Mouse (Mus musculus): ENCODE results near the gene Ikzf2. TPM values are rescaled to one million over a fixed set of nuclear protein-coding genes. Genes with fewer than 3 reads are reported as not detected.

Ikzf2 gene
- polyA plus RNA-seq, 1 experiment from 2014 or later = 5.0 TPM

DNA sequence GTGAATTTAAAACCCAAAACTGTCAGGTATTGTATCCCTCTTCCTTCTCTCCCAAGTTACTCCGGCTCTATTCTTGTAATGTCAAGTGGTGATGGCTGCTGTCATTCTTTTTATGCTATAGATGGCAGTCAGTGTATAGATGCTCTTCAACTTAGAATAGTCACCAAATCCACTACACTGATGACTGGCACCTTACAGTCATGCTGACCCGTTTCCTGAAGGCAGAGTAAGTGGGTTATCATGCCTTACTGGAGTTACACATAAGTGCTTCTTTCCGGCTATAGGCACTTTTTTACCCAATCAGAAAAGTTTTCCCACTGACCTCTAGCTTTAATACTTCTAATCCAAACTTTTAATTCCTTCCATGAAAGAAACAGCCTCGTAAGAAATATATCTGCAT is 6.5 kb downstream of the Ikzf2 start:
- H3K4me3 ChIP-seq (replicated peaks; ENCODE audit: low read length) = no peak overlapping the region
- WGBS = 87% methylated on average over 4 of the region's 4 CpGs
- no peaks in the 10 kb centered on the region for H3K36me3 ChIP-seq (ENCODE audit: control insufficient read depth, insufficient read depth)
- no peaks in the 10 kb centered on the region for H3K9me3 ChIP-seq (ENCODE audit: control insufficient read depth, low read length)
- H3K27me3 ChIP-seq (replicated peaks; ENCODE audit: control insufficient read depth, insufficient read depth, low read length) = no peaks in the 10 kb centered on the region
- H3K9ac ChIP-seq (replicated peaks; ENCODE audit: low read depth, low read length) = no peak overlapping the region
- no peak for ATAC-seq
- H3K4me2 ChIP-seq (ENCODE audit: low read length) = no peak overlapping the region
- H3K27ac ChIP-seq (ENCODE audit: low read length) = no peak overlapping the region
- peaks cover 7% of the 10 kb centered on the region for H3K4me1 ChIP-seq (replicated peaks; ENCODE audit: control insufficient read depth, insufficient read depth, low read length)

- no peaks in the 10 kb centered on the region for H3K9me3 ChIP-seq (ENCODE audit: control insufficient read depth, low read length)
- no peaks in the 10 kb centered on the region for H3K27me3 ChIP-seq (replicated peaks; ENCODE audit: control insufficient read depth, insufficient read depth, low read length)
- no peak overlapping the region for H3K4me2 ChIP-seq (ENCODE audit: low read length)
- no peak overlapping the region for H3K27ac ChIP-seq (ENCODE audit: low read length)
- no peaks in the 10 kb centered on the region for H3K36me3 ChIP-seq (ENCODE audit: control insufficient read depth, insufficient read depth)
- 93% methylated on average over 10 of the region's 10 CpGs for WGBS
- ATAC-seq = no peak
- H3K4me3 ChIP-seq (replicated peaks; ENCODE audit: low read length) = no peak overlapping the region
- H3K9ac ChIP-seq (replicated peaks; ENCODE audit: low read depth, low read length) = no peak overlapping the region
- H3K4me1 ChIP-seq (replicated peaks; ENCODE audit: control insufficient read depth, insufficient read depth, low read length) = no peaks in the 10 kb centered on the region
Measured at GRCm38 (mm10) chr1:69669897-69670404, 17.1 kb downstream of the Ikzf2 start.

DNA sequence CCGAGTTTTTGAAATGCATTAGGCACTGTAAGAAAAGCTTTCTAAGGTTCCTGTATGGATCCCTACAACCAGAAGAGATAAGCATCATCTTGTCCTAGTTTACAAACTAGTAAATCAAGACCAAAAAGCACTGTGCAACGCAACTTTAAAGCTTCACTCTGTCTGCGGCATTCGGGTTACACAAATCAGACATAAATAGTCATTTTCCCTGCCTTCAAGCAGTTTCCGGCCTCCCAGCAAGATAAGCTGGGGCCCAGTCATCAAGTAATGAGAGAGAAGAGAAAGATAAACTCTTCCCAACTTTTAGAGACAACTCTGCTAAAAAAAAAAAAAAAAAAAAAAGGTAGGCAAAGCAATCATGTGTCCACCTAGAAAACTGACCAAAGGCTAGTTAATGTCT is 19.6 kb downstream of the Ikzf2 start:
- Histone ChIP-seq H3K27ac (ENCODE audit: low read length) (no peak overlapping the region), H3K4me1 (replicated peaks; ENCODE audit: control insufficient read depth, insufficient read depth, low read length) (no peaks in the 10 kb centered on the region), H3K27me3 (replicated peaks; ENCODE audit: control insufficient read depth, insufficient read depth, low read length) (no peaks in the 10 kb centered on the region), H3K9me3 (ENCODE audit: control insufficient read depth, low read length) (no peaks in the 10 kb centered on the region), H3K9ac (replicated peaks; ENCODE audit: low read depth, low read length) (no peak overlapping the region), H3K36me3 (ENCODE audit: control insufficient read depth, insufficient read depth) (no peaks in the 10 kb centered on the region), H3K4me3 (replicated peaks; ENCODE audit: low read length) (no peak overlapping the region), H3K4me2 (ENCODE audit: low read length) (no peak overlapping the region)
- 94% methylated on average over 5 of the region's 5 CpGs for WGBS
- no peak for ATAC-seq

- Histone ChIP-seq H3K4me2 (ENCODE audit: low read length) (no peak overlapping the region), H3K27me3 (replicated peaks; ENCODE audit: control insufficient read depth, insufficient read depth, low read length) (no peaks in the 10 kb centered on the region), H3K36me3 (ENCODE audit: control insufficient read depth, insufficient read depth) (no peaks in the 10 kb centered on the region), H3K9me3 (ENCODE audit: control insufficient read depth, low read length) (no peaks in the 10 kb centered on the region), H3K27ac (ENCODE audit: low read length) (no peak overlapping the region), H3K9ac (replicated peaks; ENCODE audit: low read depth, low read length) (no peak overlapping the region), H3K4me1 (replicated peaks; ENCODE audit: control insufficient read depth, insufficient read depth, low read length) (no peaks in the 10 kb centered on the region), H3K4me3 (replicated peaks; ENCODE audit: low read length) (no peak overlapping the region)
- no peak for ATAC-seq
- WGBS = 85% methylated on average over 2 of the region's 2 CpGs
Measured at GRCm38 (mm10) chr1:69659779-69660178, 27.3 kb downstream of the Ikzf2 start.

- 31% methylated on average over 6 of the region's 6 CpGs for WGBS
- ATAC-seq = no peak
- H3K4me1 ChIP-seq (replicated peaks; ENCODE audit: control insufficient read depth, insufficient read depth, low read length) = no peaks in the 10 kb centered on the region
- H3K9me3 ChIP-seq (ENCODE audit: control insufficient read depth, low read length) = no peaks in the 10 kb centered on the region
- no peak overlapping the region for H3K27ac ChIP-seq (ENCODE audit: low read length)
- no peaks in the 10 kb centered on the region for H3K27me3 ChIP-seq (replicated peaks; ENCODE audit: control insufficient read depth, insufficient read depth, low read length)
- H3K4me3 ChIP-seq (replicated peaks; ENCODE audit: low read length) = no peak overlapping the region
- H3K36me3 ChIP-seq (ENCODE audit: control insufficient read depth, insufficient read depth) = no peaks in the 10 kb centered on the region
- no peak overlapping the region for H3K4me2 ChIP-seq (ENCODE audit: low read length)
- no peak overlapping the region for H3K9ac ChIP-seq (replicated peaks; ENCODE audit: low read depth, low read length)
Measured at GRCm38 (mm10) chr1:69658051-69658450, 29.0 kb downstream of the Ikzf2 start.

DNA sequence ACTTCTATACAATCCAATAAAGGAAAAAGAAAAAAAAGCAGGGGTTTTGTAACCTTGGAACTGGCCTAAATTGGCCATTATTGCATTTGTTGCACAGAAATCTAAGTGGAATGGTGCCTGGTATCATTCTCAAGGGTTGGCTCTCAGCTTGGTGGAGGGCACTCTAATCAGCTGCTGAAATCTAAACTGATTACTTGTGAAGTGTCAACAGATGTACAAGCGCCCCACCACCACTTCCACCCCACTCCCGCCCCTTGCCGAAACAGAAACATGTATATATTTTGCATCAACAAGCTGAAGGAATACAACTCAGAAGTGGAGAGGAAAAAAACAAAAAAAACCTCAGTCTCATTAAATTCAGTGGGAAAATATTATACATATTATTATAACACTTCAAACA is 29.6 kb downstream of the Ikzf2 start:
- H3K9me3 ChIP-seq (ENCODE audit: control insufficient read depth, low read length) = no peaks in the 10 kb centered on the region
- 62% methylated on average over 3 of the region's 3 CpGs for WGBS
- no peaks in the 10 kb centered on the region for H3K27me3 ChIP-seq (replicated peaks; ENCODE audit: control insufficient read depth, insufficient read depth, low read length)
- no peak overlapping the region for H3K4me2 ChIP-seq (ENCODE audit: low read length)
- no peaks in the 10 kb centered on the region for H3K4me1 ChIP-seq (replicated peaks; ENCODE audit: control insufficient read depth, insufficient read depth, low read length)
- no peak overlapping the region for H3K27ac ChIP-seq (ENCODE audit: low read length)
- no peak overlapping the region for H3K4me3 ChIP-seq (replicated peaks; ENCODE audit: low read length)
- no peak overlapping the region for H3K9ac ChIP-seq (replicated peaks; ENCODE audit: low read depth, low read length)
- no peaks in the 10 kb centered on the region for H3K36me3 ChIP-seq (ENCODE audit: control insufficient read depth, insufficient read depth)
- ATAC-seq = no peak

DNA sequence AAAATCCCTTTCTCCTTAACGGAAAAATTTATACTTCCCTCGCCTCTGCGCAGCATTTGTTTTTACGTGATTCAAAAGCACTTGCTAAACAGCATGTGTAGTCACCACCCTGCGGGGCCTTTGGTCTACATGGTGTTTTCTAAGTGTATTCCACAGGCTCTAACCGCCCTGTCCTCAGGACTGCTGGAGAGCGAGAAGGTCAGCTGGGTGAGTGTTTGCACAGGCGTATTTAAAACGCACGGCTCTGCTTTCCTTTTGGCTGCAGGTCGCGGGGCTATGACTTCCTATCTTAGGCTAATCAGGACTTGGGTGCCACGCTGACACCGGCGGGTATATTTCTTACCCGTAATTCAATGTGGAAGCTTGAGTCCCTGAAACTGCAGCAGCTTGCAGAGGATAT is 30.1 kb downstream of the Ikzf2 start:
- Histone ChIP-seq H3K36me3 (ENCODE audit: control insufficient read depth, insufficient read depth) (no peaks in the 10 kb centered on the region), H3K4me1 (replicated peaks; ENCODE audit: control insufficient read depth, insufficient read depth, low read length) (no peaks in the 10 kb centered on the region), H3K4me2 (ENCODE audit: low read length) (no peak overlapping the region), H3K27me3 (replicated peaks; ENCODE audit: control insufficient read depth, insufficient read depth, low read length) (no peaks in the 10 kb centered on the region), H3K9me3 (ENCODE audit: control insufficient read depth, low read length) (no peaks in the 10 kb centered on the region), H3K9ac (replicated peaks; ENCODE audit: low read depth, low read length) (no peak overlapping the region), H3K4me3 (replicated peaks; ENCODE audit: low read length) (no peak overlapping the region), H3K27ac (ENCODE audit: low read length) (no peak overlapping the region)
- ATAC-seq = 0 out of 2 replicates have a peak, but pooled peaks have one; percentile 43
- 51% methylated on average over 16 of the region's 16 CpGs for WGBS

GRCm38 (mm10) chr1:69656047-69656782 is 30.8 kb downstream of the Ikzf2 start:
- Histone ChIP-seq H3K36me3 (ENCODE audit: control insufficient read depth, insufficient read depth) (no peaks in the 10 kb centered on the region), H3K9me3 (ENCODE audit: control insufficient read depth, low read length) (no peaks in the 10 kb centered on the region), H3K27ac (ENCODE audit: low read length) (no peak overlapping the region), H3K4me2 (ENCODE audit: low read length) (no peak overlapping the region), H3K27me3 (replicated peaks; ENCODE audit: control insufficient read depth, insufficient read depth, low read length) (no peaks in the 10 kb centered on the region), H3K9ac (replicated peaks; ENCODE audit: low read depth, low read length) (no peak overlapping the region), H3K4me3 (replicated peaks; ENCODE audit: low read length) (no peak overlapping the region), H3K4me1 (replicated peaks; ENCODE audit: control insufficient read depth, insufficient read depth, low read length) (no peaks in the 10 kb centered on the region)
- 46% methylated on average over 5 of the region's 5 CpGs for WGBS
- ATAC-seq = no peak

DNA sequence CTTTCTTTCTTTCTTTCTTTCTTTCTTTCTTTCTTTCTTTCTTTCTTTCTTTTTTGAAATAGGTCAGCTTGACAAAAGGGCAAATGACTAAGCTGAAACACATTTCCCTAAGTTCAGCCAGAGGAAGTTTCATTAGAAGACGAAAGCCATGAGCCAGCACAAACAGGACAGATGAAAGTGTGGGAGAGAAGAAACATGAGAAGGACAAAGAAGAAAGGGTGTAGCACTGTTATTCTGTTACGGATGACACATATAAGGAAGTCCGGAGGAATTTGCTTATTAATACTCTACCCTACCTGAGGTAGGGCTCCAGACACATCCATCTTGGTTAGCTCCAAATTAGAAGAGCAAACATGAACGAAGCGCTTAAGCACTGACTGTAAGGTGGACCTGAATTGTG is 31.7 kb downstream of the Ikzf2 start:
- H3K4me1 ChIP-seq (replicated peaks; ENCODE audit: control insufficient read depth, insufficient read depth, low read length) = no peaks in the 10 kb centered on the region
- no peak for ATAC-seq
- no peaks in the 10 kb centered on the region for H3K36me3 ChIP-seq (ENCODE audit: control insufficient read depth, insufficient read depth)
- no peak overlapping the region for H3K4me3 ChIP-seq (replicated peaks; ENCODE audit: low read length)
- 87% methylated on average over 5 of the region's 5 CpGs for WGBS
- no peak overlapping the region for H3K27ac ChIP-seq (ENCODE audit: low read length)
- no peaks in the 10 kb centered on the region for H3K9me3 ChIP-seq (ENCODE audit: control insufficient read depth, low read length)
- no peak overlapping the region for H3K9ac ChIP-seq (replicated peaks; ENCODE audit: low read depth, low read length)
- H3K27me3 ChIP-seq (replicated peaks; ENCODE audit: control insufficient read depth, insufficient read depth, low read length) = no peaks in the 10 kb centered on the region
- H3K4me2 ChIP-seq (ENCODE audit: low read length) = no peak overlapping the region

GRCm38 (mm10) chr1:69654955-69655354 is 32.1 kb downstream of the Ikzf2 start:
- WGBS = 90% methylated on average over 1 of the region's 1 CpGs
- Histone ChIP-seq H3K27ac (ENCODE audit: low read length) (no peak overlapping the region), H3K4me2 (ENCODE audit: low read length) (no peak overlapping the region), H3K36me3 (ENCODE audit: control insufficient read depth, insufficient read depth) (no peaks in the 10 kb centered on the region), H3K9me3 (ENCODE audit: control insufficient read depth, low read length) (no peaks in the 10 kb centered on the region), H3K4me3 (replicated peaks; ENCODE audit: low read length) (no peak overlapping the region), H3K27me3 (replicated peaks; ENCODE audit: control insufficient read depth, insufficient read depth, low read length) (no peaks in the 10 kb centered on the region), H3K4me1 (replicated peaks; ENCODE audit: control insufficient read depth, insufficient read depth, low read length) (no peaks in the 10 kb centered on the region), H3K9ac (replicated peaks; ENCODE audit: low read depth, low read length) (no peak overlapping the region)
- ATAC-seq = no peak

Measured in forebrain, embryonic 16.5 days (tissue).